Mouse (Mus musculus): ENCODE results near the gene Chl1. TPM values are rescaled to one million over a fixed set of nuclear protein-coding genes. Genes with fewer than 3 reads are reported as not detected.

Chl1 gene
- polyA plus RNA-seq, 1 experiment from 2014 or later = 0.14 TPM

DNA sequence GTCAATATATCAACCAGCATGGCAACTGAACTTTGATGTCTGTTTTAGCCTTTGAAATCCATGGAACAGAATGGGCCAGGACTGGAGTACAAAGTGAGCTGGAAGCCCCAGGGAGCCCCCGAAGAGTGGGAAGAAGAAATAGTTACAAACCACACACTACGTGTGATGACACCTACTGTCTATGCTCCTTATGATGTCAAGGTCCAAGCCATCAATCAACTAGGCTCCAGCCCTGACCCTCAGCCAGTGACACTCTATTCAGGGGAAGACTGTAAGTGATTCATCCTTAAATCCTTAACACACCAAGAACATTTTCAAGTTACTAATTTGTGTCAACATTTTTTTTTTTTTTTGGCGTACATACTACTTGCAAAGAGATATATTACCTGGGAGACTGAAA, 196.0 kb downstream of the Chl1 start:
- Histone ChIP-seq H3K9ac (no peak overlapping the region), H3K4me3 (ENCODE audit: low read depth, low read length) (no peak overlapping the region), H3K27ac (ENCODE audit: low read depth) (no peak overlapping the region), H3K27me3 (ENCODE audit: insufficient read depth, low read length) (no peaks in the 10 kb centered on the region), H3K9me3 (ENCODE audit: low read depth, low read length) (no peaks in the 10 kb centered on the region), H3K4me2 (no peak overlapping the region), H3K4me1 (ENCODE audit: insufficient read depth) (no peaks in the 10 kb centered on the region), H3K36me3 (ENCODE audit: insufficient read depth) (no peaks in the 10 kb centered on the region)
- no peak for TF ChIP-seq CTCF (IDR thresholded peaks at IDR 0.05; ENCODE audit: low read depth)
- 60% methylated on average over 3 of the region's 3 CpGs for WGBS
- ATAC-seq (ENCODE audit: insufficient read depth) (no peak), DNase-seq (no peak)

DNA sequence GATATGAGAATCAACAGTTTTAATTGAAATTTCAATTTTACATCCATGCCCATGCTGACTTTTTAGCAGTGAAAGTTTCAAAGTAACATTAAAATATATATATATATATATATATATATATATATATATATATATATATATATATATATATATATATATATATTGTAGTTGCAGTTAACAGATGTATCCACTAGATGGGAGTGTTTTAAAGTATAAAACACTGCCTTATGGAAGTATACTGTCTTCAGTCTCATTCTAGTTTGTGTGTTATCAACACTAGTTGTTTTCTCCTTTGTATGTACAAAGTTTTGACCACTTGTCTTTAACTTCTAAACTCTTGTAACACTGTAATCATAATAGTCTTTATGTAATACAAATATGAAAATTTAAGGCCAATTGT, 228.9 kb downstream of the Chl1 start:
- Histone ChIP-seq H3K4me1 (ENCODE audit: insufficient read depth) (no peaks in the 10 kb centered on the region), H3K27me3 (ENCODE audit: insufficient read depth, low read length) (no peaks in the 10 kb centered on the region), H3K4me2 (no peak overlapping the region), H3K9ac (no peak overlapping the region), H3K9me3 (ENCODE audit: low read depth, low read length) (no peaks in the 10 kb centered on the region), H3K4me3 (ENCODE audit: low read depth, low read length) (no peak overlapping the region), H3K27ac (ENCODE audit: low read depth) (no peak overlapping the region), H3K36me3 (ENCODE audit: insufficient read depth) (no peaks in the 10 kb centered on the region)
- ATAC-seq (ENCODE audit: insufficient read depth) (no peak), DNase-seq (peak; percentile 62)
- no peak for TF ChIP-seq CTCF (IDR thresholded peaks at IDR 0.05; ENCODE audit: low read depth)

DNA sequence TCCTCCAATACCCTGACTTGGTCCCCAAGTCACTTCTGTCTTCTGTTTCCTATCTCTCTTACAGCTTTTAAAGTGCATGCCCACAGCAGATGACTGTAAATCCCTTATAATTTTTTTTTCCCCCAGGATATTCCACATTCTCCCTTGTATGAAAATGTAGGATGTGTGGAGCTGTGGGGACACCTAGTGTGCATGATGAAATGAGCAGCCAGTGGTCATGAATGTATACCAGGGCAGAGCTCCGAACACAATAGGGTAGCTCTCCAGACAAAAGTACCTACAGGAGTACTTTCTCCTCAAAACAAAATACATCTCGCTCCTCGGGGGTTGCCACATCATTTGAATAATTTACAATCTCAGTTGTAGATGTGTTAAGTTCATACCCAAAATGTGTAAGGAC, 232.4 kb downstream of the Chl1 start:
- Histone ChIP-seq H3K4me3 (ENCODE audit: low read depth, low read length) (no peak overlapping the region), H3K36me3 (ENCODE audit: insufficient read depth) (no peaks in the 10 kb centered on the region), H3K9ac (no peak overlapping the region), H3K27me3 (ENCODE audit: insufficient read depth, low read length) (no peaks in the 10 kb centered on the region), H3K4me2 (no peak overlapping the region), H3K9me3 (ENCODE audit: low read depth, low read length) (no peaks in the 10 kb centered on the region), H3K4me1 (ENCODE audit: insufficient read depth) (no peaks in the 10 kb centered on the region), H3K27ac (ENCODE audit: low read depth) (no peak overlapping the region)
- TF ChIP-seq CTCF (IDR thresholded peaks at IDR 0.05; ENCODE audit: low read depth) = peak; percentile 32; the same call in 1 of the 2 replicates
- no peak for ATAC-seq (ENCODE audit: insufficient read depth)
- DNase-seq = peak; percentile 43
- WGBS = 61% methylated on average over 3 of the region's 3 CpGs

DNA sequence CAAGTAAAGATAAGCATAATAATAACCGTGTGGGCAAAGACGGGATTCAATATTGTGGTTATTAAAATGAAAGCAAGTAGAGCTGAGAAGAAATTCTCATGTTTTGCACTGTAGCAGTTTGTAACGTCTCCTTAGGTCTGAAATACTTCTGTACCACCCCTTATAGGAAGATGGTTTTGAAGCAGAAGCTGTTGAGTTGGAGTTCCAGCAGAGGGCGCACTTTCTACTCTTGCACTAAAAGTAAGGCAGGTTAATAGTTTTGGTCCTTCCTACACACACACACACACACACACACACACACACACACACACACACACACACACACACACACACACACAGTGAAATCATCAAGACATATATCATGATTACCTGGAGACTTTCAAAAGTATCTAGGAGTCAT, 235.7 kb downstream of the Chl1 start:
- H3K4me1 ChIP-seq (ENCODE audit: insufficient read depth) = no peaks in the 10 kb centered on the region
- WGBS = 21% methylated on average over 4 of the region's 4 CpGs
- H3K36me3 ChIP-seq (ENCODE audit: insufficient read depth) = no peaks in the 10 kb centered on the region
- H3K27ac ChIP-seq (ENCODE audit: low read depth) = no peak overlapping the region
- no peaks in the 10 kb centered on the region for H3K27me3 ChIP-seq (ENCODE audit: insufficient read depth, low read length)
- no peak for ATAC-seq (ENCODE audit: insufficient read depth)
- peak; percentile 66 for DNase-seq
- H3K4me3 ChIP-seq (ENCODE audit: low read depth, low read length) = no peak overlapping the region
- no peak overlapping the region for H3K4me2 ChIP-seq
- H3K9me3 ChIP-seq (ENCODE audit: low read depth, low read length) = no peaks in the 10 kb centered on the region
- no peak overlapping the region for H3K9ac ChIP-seq
- TF ChIP-seq CTCF (IDR thresholded peaks at IDR 0.05; ENCODE audit: low read depth) = peak; percentile 33

DNA sequence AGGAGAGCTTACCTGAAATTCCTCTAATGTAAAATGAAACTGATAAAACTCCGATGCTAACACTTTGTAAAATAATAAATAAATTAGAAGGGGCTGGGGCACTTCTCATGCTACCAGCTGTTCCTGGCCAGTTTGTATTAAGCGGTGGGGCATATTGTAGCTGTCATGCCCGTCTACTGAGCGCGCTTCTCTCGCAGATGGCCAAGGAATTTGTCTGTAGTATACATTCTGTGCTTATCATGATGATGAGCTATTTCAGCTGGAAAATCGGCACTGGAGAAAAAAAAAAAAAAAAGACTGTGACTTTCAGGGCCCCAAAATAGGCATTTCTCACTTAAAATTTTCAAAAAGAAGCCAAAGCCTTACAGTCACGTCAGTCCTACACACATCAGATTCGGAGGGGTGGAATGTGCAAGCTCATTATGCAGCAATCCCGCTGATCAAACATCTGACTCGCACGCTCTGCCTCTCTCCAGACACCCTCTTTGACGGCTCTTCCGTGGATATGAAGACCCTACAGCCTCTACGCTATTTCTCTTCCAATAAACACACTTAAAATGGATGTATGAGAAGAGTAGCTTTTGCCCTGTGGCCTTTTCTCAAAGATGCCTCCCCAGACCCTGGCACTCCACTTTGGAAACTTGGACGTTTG, 238.9 kb downstream of the Chl1 start:
- Histone ChIP-seq H3K36me3 (ENCODE audit: insufficient read depth) (no peaks in the 10 kb centered on the region), H3K27me3 (ENCODE audit: insufficient read depth, low read length) (no peaks in the 10 kb centered on the region), H3K4me2 (peak overlapping the region; percentile 32), H3K9me3 (ENCODE audit: low read depth, low read length) (no peaks in the 10 kb centered on the region), H3K4me3 (ENCODE audit: low read depth, low read length) (no peak overlapping the region), H3K9ac (no peak overlapping the region), H3K27ac (ENCODE audit: low read depth) (no peak overlapping the region), H3K4me1 (ENCODE audit: insufficient read depth) (no peaks in the 10 kb centered on the region)
- ATAC-seq (ENCODE audit: insufficient read depth) (peak; percentile 54; the same call in 1 of the 2 replicates), DNase-seq (peak; percentile 36)
- TF ChIP-seq CTCF (IDR thresholded peaks at IDR 0.05; ENCODE audit: low read depth) = no peak
- 25% methylated on average over 16 of the region's 16 CpGs for WGBS

DNA sequence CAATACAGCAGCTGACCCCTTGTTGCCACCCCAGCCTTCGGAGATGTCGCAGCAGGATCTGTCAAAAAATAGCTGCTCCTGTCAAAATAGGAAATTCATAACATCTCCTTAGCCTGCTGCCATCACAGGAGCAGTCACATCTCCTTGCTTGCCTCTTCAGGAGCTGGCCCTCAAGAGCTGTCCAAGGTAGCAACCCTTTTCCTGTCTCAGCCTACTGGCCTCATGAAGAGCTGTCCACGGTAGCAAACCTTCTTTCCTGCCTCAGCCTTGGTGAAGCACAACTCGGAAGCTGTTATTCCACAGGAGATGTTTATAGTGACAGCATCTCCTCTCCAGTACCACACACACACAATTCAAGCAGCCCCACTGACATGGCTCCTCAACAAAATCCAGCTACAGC, 243.5 kb downstream of the Chl1 start:
- 63% methylated on average over 4 of the region's 4 CpGs for WGBS
- ATAC-seq (ENCODE audit: insufficient read depth) = no peak
- no peaks in the 10 kb centered on the region for H3K27me3 ChIP-seq (ENCODE audit: insufficient read depth, low read length)
- TF ChIP-seq CTCF (IDR thresholded peaks at IDR 0.05; ENCODE audit: low read depth) = no peak
- no peaks in the 10 kb centered on the region for H3K36me3 ChIP-seq (ENCODE audit: insufficient read depth)
- H3K27ac ChIP-seq (ENCODE audit: low read depth) = no peak overlapping the region
- DNase-seq = peak; percentile 46
- no peaks in the 10 kb centered on the region for H3K4me1 ChIP-seq (ENCODE audit: insufficient read depth)
- H3K9ac ChIP-seq = no peak overlapping the region
- H3K4me2 ChIP-seq = no peak overlapping the region
- no peaks in the 10 kb centered on the region for H3K9me3 ChIP-seq (ENCODE audit: low read depth, low read length)
- H3K4me3 ChIP-seq (ENCODE audit: low read depth, low read length) = no peak overlapping the region

DNA sequence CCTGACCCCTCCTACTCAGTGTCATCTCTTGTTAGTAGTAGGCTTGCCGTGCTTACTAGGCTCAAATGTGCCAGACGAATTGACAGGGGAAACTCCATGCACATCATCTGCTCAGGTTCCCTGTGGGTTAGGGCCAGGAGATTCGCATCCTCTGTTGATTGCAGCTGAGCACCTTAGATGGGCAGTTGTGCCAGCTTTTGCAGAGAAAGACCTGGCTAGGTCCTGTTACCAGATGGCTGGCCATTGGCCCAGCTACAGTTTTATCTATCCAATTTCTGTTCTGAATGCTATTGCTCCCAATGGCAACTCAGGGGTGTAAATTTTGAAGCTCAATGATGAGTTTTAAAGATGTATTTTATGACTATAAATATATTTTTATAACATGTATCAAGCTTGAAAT, 256.4 kb downstream of the Chl1 start:
- ATAC-seq (ENCODE audit: insufficient read depth) = no peak
- no peak for TF ChIP-seq CTCF (IDR thresholded peaks at IDR 0.05; ENCODE audit: low read depth)

More for the DNA sequence above, 256.4 kb downstream of the Chl1 start:
- H3K9ac ChIP-seq = no peak overlapping the region
- H3K4me2 ChIP-seq = no peak overlapping the region
- H3K4me3 ChIP-seq (ENCODE audit: low read depth, low read length) = no peak overlapping the region
- no peak overlapping the region for H3K27ac ChIP-seq (ENCODE audit: low read depth)
- no peaks in the 10 kb centered on the region; the same call in 1 of the 2 replicates for H3K9me3 ChIP-seq (ENCODE audit: low read depth, low read length)
- H3K36me3 ChIP-seq (ENCODE audit: insufficient read depth) = no peaks in the 10 kb centered on the region
- H3K4me1 ChIP-seq (ENCODE audit: insufficient read depth) = no peaks in the 10 kb centered on the region
- H3K27me3 ChIP-seq (ENCODE audit: insufficient read depth, low read length) = no peaks in the 10 kb centered on the region
- WGBS = 71% methylated on average over 3 of the region's 3 CpGs
- no peak for DNase-seq

All from lung, embryonic 14.5 days (tissue).